Comparison of ENCODE assay signal across 9 mouse cellular contexts in the genomic region with DNA sequence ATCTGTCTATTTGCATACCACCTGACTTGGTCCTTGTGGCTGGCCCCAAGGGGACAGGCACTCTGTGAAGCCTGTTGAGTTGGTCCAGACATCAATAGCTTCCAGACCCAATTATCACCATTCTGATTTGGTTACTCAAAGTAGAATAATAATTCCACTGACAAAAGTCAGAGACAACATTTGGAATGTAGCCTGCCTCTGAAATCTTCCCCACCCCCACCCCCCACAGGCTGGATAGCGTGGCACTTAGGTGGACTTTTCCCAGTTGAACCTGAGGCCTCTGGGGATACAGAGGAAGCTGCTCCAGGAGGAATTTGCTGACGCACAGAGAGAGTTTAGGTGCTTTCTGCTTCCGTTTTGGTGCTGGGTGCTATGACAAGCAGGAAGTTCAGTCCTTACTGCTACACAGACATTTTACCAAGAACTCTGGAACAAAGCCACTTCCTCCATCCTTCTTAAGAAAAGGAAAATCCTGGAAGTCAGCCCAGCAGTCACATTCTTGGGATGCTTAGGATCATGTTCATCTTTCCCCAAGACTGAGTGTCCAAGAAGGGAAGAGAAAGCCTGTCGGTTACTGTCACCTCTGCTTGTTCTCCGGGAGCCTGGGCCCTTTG. TPM values are rescaled to one million over a fixed set of nuclear protein-coding genes. Genes with fewer than 3 reads are reported as not detected.
DNase-seq lines count a peak whose midpoint lies in the region; ATAC-seq and TF ChIP-seq lines count a peak whose summit lies in the region.
"Had no signal": no experiment of that assay in that cellular context is flagged by ENCODE, and none has a peak within 500 bp of the region (broad histone marks: within the 10 kb centered on the region; RNA-seq: fewer than 3 reads in every experiment).

No protein-coding gene starts in this region.

- no peak for TF ChIP-seq CTCF in layer of hippocampus, adult 2 months (conservative IDR thresholded peaks at IDR 0.05)
- TF ChIP-seq CTCF in heart, adult 2 months (IDR thresholded peaks at IDR 0.05), result no peak
- no peak for TF ChIP-seq CTCF in kidney, postnatal 0 days (IDR thresholded peaks at IDR 0.05; ENCODE audit: low read depth)
- no peak for TF ChIP-seq CTCF in small intestine, adult 2 months (IDR thresholded peaks at IDR 0.05; ENCODE audit: extremely low read depth, insufficient read length, insufficient replicate concordance, low read depth, low read length)

- no peak for TF ChIP-seq POLR2A in heart, adult 2 months (IDR thresholded peaks at IDR 0.05; ENCODE audit: insufficient read depth, low read depth, low read length)
- no peak for TF ChIP-seq POLR2A in small intestine, adult 2 months (IDR thresholded peaks at IDR 0.05; ENCODE audit: low read depth, low read length)

- no peak overlapping the region for H3K4me2 ChIP-seq in kidney, postnatal 0 days (ENCODE audit: low read length)

- 0 out of 2 replicates have a peak overlapping the region, but pooled peaks have one; percentile 2 for H3K27ac ChIP-seq in layer of hippocampus, adult 2 months
- peak overlapping the region; percentile 53 for H3K27ac ChIP-seq in heart, adult 2 months
- peak overlapping the region; percentile 75 for H3K27ac ChIP-seq in kidney, postnatal 0 days
- H3K27ac ChIP-seq in small intestine, adult 2 months (ENCODE audit: insufficient read depth, low read depth, low read length), result peak overlapping the region; percentile 46

- no peaks in the 10 kb centered on the region for H3K36me3 ChIP-seq in heart, adult 2 months (ENCODE audit: control insufficient read depth, insufficient read depth, low read length)
- no peaks in the 10 kb centered on the region for H3K36me3 ChIP-seq in kidney, postnatal 0 days (ENCODE audit: insufficient read depth, low read length)
- no peaks in the 10 kb centered on the region for H3K36me3 ChIP-seq in small intestine, adult 2 months (ENCODE audit: control insufficient read depth, insufficient read depth, low read length)
- H3K36me3 ChIP-seq: G1E had no signal

- no peak overlapping the region for H3K4me3 ChIP-seq in layer of hippocampus, adult 2 months
- no peak overlapping the region for H3K4me3 ChIP-seq in heart, adult 2 months
- H3K4me3 ChIP-seq in kidney, postnatal 0 days (replicated peaks; ENCODE audit: low read depth, low read length), result no peak overlapping the region
- H3K4me3 ChIP-seq in small intestine, adult 2 months (ENCODE audit: low read depth, low read length), result no peak overlapping the region

- 31% methylated on average over 5 of the region's 5 CpGs for WGBS in heart, adult 2 months
- WGBS in kidney, postnatal 0 days, result 41% methylated on average over 5 of the region's 5 CpGs
- WGBS in small intestine, adult 2 months, result 56% methylated on average over 5 of the region's 5 CpGs

- no peaks in the 10 kb centered on the region for H3K27me3 ChIP-seq in heart, adult 2 months (ENCODE audit: control insufficient read depth, insufficient read depth, low read length)
- H3K27me3 ChIP-seq in kidney, postnatal 0 days (ENCODE audit: insufficient read depth, low read length), result no peaks in the 10 kb centered on the region
- H3K27me3 ChIP-seq in small intestine, adult 2 months (ENCODE audit: control insufficient read depth, insufficient read depth, low read length), result no peaks in the 10 kb centered on the region

- H3K9ac ChIP-seq in heart, adult 2 months (ENCODE audit: low read depth, low read length), result no peak overlapping the region
- H3K9ac ChIP-seq in kidney, postnatal 0 days (ENCODE audit: low read depth, low read length), result no peak overlapping the region

- DNase-seq in layer of hippocampus, adult 2 months (ENCODE audit: low spot score in 2 of 2), result no peak
- DNase-seq in layer of hippocampus, postnatal 25 days (ENCODE audit: extremely low spot score in 1 of 2, low spot score in 1 of 2), result no peak
- peak in 1 of 2 experiments; percentile 27 for DNase-seq in heart, adult 2 months
- peak; percentile 94 for DNase-seq in kidney, postnatal 0 days (ENCODE audit: low spot score)
- DNase-seq in frontal cortex, adult 2 months (ENCODE audit: extremely low spot score in 1 of 2, low spot score in 1 of 2), result no peak
- no peak for DNase-seq in T-cell, adult 2 months (ENCODE audit: low spot score)
- no peak for DNase-seq in left cerebral cortex, adult 8-10 months (ENCODE audit: low spot score in 2 of 2)

- no peaks in the 10 kb centered on the region for H3K79me2 ChIP-seq in heart, adult 2 months (replicated peaks; ENCODE audit: control insufficient read depth, insufficient read depth, low read length)

- H3K4me1 ChIP-seq in heart, adult 2 months (ENCODE audit: control insufficient read depth, insufficient read depth, low read length), result peaks cover 9% of the 10 kb centered on the region
- peaks cover 4% of the 10 kb centered on the region for H3K4me1 ChIP-seq in kidney, postnatal 0 days (replicated peaks; ENCODE audit: insufficient read depth, low read length)
- peaks cover 4% of the 10 kb centered on the region; the same call in 1 of the 2 replicates for H3K4me1 ChIP-seq in small intestine, adult 2 months (ENCODE audit: control insufficient read depth, insufficient read depth, insufficient read length, low read length)

- ATAC-seq in kidney, postnatal 0 days (replicated peaks; ENCODE audit: low FRiP score, low read depth), result peak; percentile 64; the same call in 1 of the 2 replicates

- TF ChIP-seq EP300 in heart, adult 2 months (IDR thresholded peaks at IDR 0.05; ENCODE audit: insufficient read depth, low read depth, low read length), result no peak

- H3K9me3 ChIP-seq in kidney, postnatal 0 days (replicated peaks; ENCODE audit: low read length), result no peaks in the 10 kb centered on the region
- H3K9me3 ChIP-seq: G1E had no signal

- intact Hi-C loops in heart, adult 2 months (cut with DNase I), result loop anchor here (5.0 kb wide), 1 partner anchor 239 kb away; the partner anchor contains the start of gene Ccn1

RNA-seq across cellular contexts. Expression of gene Bcl10, which starts 36.6 kb away (rescaled TPM):
- total RNA-seq in layer of hippocampus, adult 2 months (2021), result 10 to 100 TPM; 11.1 to 12.7 TPM
- total RNA-seq in layer of hippocampus, postnatal 25 days (2021), result 10 to 100 TPM; 12.7 TPM
- 10 to 100 TPM; 17.7 to 19.3 TPM for total RNA-seq in heart, adult 2 months (2021)
- 11.0 and 14.0 TPM in 2 replicates for polyA plus RNA-seq in heart, adult 2 months (2012; rRNA removed)
- polyA plus RNA-seq in kidney, postnatal 0 days (2015; fragmentation: Nextera tagmentation; extraction: Ambion mirVana), result 57.7 and 62.2 TPM in 2 replicates
- polyA plus RNA-seq in small intestine, adult 2 months (2012; rRNA removed), result 3.5 and 7.9 TPM in 2 replicates
- 14.0 TPM in 2 replicates for polyA plus RNA-seq in frontal cortex, adult 2 months (2012; rRNA removed)
- 10 to 100 TPM; 11.4 to 14.5 (median 13.1) TPM for total RNA-seq in left cerebral cortex, adult 8-10 months (2022)

RNA-seq across cellular contexts. Expression of gene 2410004B18Rik, which starts 51.9 kb away (rescaled TPM):
- 10 to 100 TPM; 36.7 to 40.6 TPM for total RNA-seq in layer of hippocampus, adult 2 months (2021)
- total RNA-seq in layer of hippocampus, postnatal 25 days (2021), result 10 to 100 TPM; 36.5 to 37.4 TPM
- total RNA-seq in heart, adult 2 months (2021), result 10 to 100 TPM; 17.9 to 20.8 TPM
- polyA plus RNA-seq in heart, adult 2 months (2012; rRNA removed), result 9.0 and 9.2 TPM in 2 replicates
- polyA plus RNA-seq in kidney, postnatal 0 days (2015; fragmentation: Nextera tagmentation; extraction: Ambion mirVana), result 43.1 and 48.2 TPM in 2 replicates
- 14.8 and 20.0 TPM in 2 replicates for polyA plus RNA-seq in small intestine, adult 2 months (2012; rRNA removed)
- polyA plus RNA-seq in frontal cortex, adult 2 months (2012; rRNA removed), result 38.7 and 39.9 TPM in 2 replicates
- 10 to 100 TPM; 26.4 to 34.7 (median 31.2) TPM for total RNA-seq in left cerebral cortex, adult 8-10 months (2022)

Comparison
In these comparisons a context has a peak if more than half of its experiments do, and no peak if none do; other contexts are left out.
1. H3K27ac ChIP-seq: peak in every context shown above with its lines; median percentile 75 in kidney, postnatal 0 days; 53 in heart, adult 2 months; 46 in small intestine, adult 2 months; 2 in layer of hippocampus, adult 2 months.